Mouse (Mus musculus) liver, embryonic 14.5 days (tissue): ENCODE data around the gene Bcl2.

ENCODE experiments used
- CTCF ChIP-seq: IDR thresholded peaks from 2 replicates; pipeline ENCODE4 v1.5.1; 2016; ENCODE audit warnings: antibody characterized with exemption, low read depth, control low read depth
- EP300 ChIP-seq: IDR thresholded peaks from 2 replicates; pipeline ENCODE4 v1.6.1; 2016; ENCODE audit warnings: antibody characterized with exemption, low read depth

GRCm38 (mm10) chr1:106742980-106743379 is 28.9 kb upstream of the Bcl2 start:
- no peak for TF ChIP-seq CTCF
- no peak for TF ChIP-seq EP300
